Mouse (Mus musculus): ENCODE data around the gene Prss35. TPM values are rescaled to one million over a fixed set of nuclear protein-coding genes. Genes with fewer than 3 reads are reported as not detected.

Gene Prss35
- polyA plus RNA-seq, 1 experiment = not detected

- TF ChIP-seq CTCF (IDR thresholded peaks at IDR 0.05; ENCODE audit: low read depth, low read length) (no peak), POLR2A (IDR thresholded peaks at IDR 0.05; ENCODE audit: borderline replicate concordance, low read depth, low read length) (no peak)
- Histone ChIP-seq H3K4me3 (ENCODE audit: insufficient read depth, low read length) (no peak overlapping the region), H3K27ac (ENCODE audit: insufficient read depth, low read depth, low read length) (no peak overlapping the region), H3K4me1 (ENCODE audit: control insufficient read depth, insufficient read depth, low read length) (no peaks in the 10 kb centered on the region)
These were observed 33.3 kb upstream of the Prss35 start for GRCm38 (mm10) chr9:86710091-86710634.

- H3K4me3 ChIP-seq (ENCODE audit: insufficient read depth, low read length) = no peak overlapping the region
- H3K4me1 ChIP-seq (ENCODE audit: control insufficient read depth, insufficient read depth, low read length) = no peaks in the 10 kb centered on the region
- no peak overlapping the region for H3K27ac ChIP-seq (ENCODE audit: insufficient read depth, low read depth, low read length)
- TF ChIP-seq CTCF (IDR thresholded peaks at IDR 0.05; ENCODE audit: low read depth, low read length) (no peak), POLR2A (IDR thresholded peaks at IDR 0.05; ENCODE audit: borderline replicate concordance, low read depth, low read length) (no peak)
These were observed 30.8 kb upstream of the Prss35 start for GRCm38 (mm10) chr9:86712648-86713047.

GRCm38 (mm10) chr9:86714089-86714488 lies 29.4 kb upstream of the Prss35 start:
- Histone ChIP-seq H3K27ac (ENCODE audit: insufficient read depth, low read depth, low read length) (no peak overlapping the region), H3K4me1 (ENCODE audit: control insufficient read depth, insufficient read depth, low read length) (no peaks in the 10 kb centered on the region), H3K4me3 (ENCODE audit: insufficient read depth, low read length) (no peak overlapping the region)
- TF ChIP-seq POLR2A (IDR thresholded peaks at IDR 0.05; ENCODE audit: borderline replicate concordance, low read depth, low read length) = no peak
- no peak for TF ChIP-seq CTCF (IDR thresholded peaks at IDR 0.05; ENCODE audit: low read depth, low read length)

- H3K4me1 ChIP-seq (ENCODE audit: control insufficient read depth, insufficient read depth, low read length) = no peaks in the 10 kb centered on the region
- no peak overlapping the region for H3K4me3 ChIP-seq (ENCODE audit: insufficient read depth, low read length)
- no peak for TF ChIP-seq POLR2A (IDR thresholded peaks at IDR 0.05; ENCODE audit: borderline replicate concordance, low read depth, low read length)
- no peak for TF ChIP-seq CTCF (IDR thresholded peaks at IDR 0.05; ENCODE audit: low read depth, low read length)
- no peak overlapping the region for H3K27ac ChIP-seq (ENCODE audit: insufficient read depth, low read depth, low read length)
These were observed 26.9 kb upstream of the Prss35 start for GRCm38 (mm10) chr9:86716540-86716939.

GRCm38 (mm10) chr9:86717119-86717518 lies 26.3 kb upstream of the Prss35 start:
- no peaks in the 10 kb centered on the region for H3K4me1 ChIP-seq (ENCODE audit: control insufficient read depth, insufficient read depth, low read length)
- H3K27ac ChIP-seq (ENCODE audit: insufficient read depth, low read depth, low read length) = no peak overlapping the region
- H3K4me3 ChIP-seq (ENCODE audit: insufficient read depth, low read length) = no peak overlapping the region
- TF ChIP-seq POLR2A (IDR thresholded peaks at IDR 0.05; ENCODE audit: borderline replicate concordance, low read depth, low read length) = no peak
- no peak for TF ChIP-seq CTCF (IDR thresholded peaks at IDR 0.05; ENCODE audit: low read depth, low read length)

- Histone ChIP-seq H3K27ac (ENCODE audit: insufficient read depth, low read depth, low read length) (no peak overlapping the region), H3K4me3 (ENCODE audit: insufficient read depth, low read length) (no peak overlapping the region), H3K4me1 (ENCODE audit: control insufficient read depth, insufficient read depth, low read length) (no peaks in the 10 kb centered on the region)
- no peak for TF ChIP-seq CTCF (IDR thresholded peaks at IDR 0.05; ENCODE audit: low read depth, low read length)
- no peak for TF ChIP-seq POLR2A (IDR thresholded peaks at IDR 0.05; ENCODE audit: borderline replicate concordance, low read depth, low read length)
These were observed 23.2 kb upstream of the Prss35 start for GRCm38 (mm10) chr9:86720227-86720626.

GRCm38 (mm10) chr9:86720794-86721193 lies 22.7 kb upstream of the Prss35 start:
- TF ChIP-seq POLR2A (IDR thresholded peaks at IDR 0.05; ENCODE audit: borderline replicate concordance, low read depth, low read length) = no peak
- Histone ChIP-seq H3K4me1 (ENCODE audit: control insufficient read depth, insufficient read depth, low read length) (no peaks in the 10 kb centered on the region), H3K27ac (ENCODE audit: insufficient read depth, low read depth, low read length) (no peak overlapping the region), H3K4me3 (ENCODE audit: insufficient read depth, low read length) (no peak overlapping the region)

- H3K4me3 ChIP-seq (ENCODE audit: insufficient read depth, low read length) = no peak overlapping the region
- H3K27ac ChIP-seq (ENCODE audit: insufficient read depth, low read depth, low read length) = no peak overlapping the region
- no peaks in the 10 kb centered on the region for H3K4me1 ChIP-seq (ENCODE audit: control insufficient read depth, insufficient read depth, low read length)
- TF ChIP-seq CTCF (IDR thresholded peaks at IDR 0.05; ENCODE audit: low read depth, low read length) = no peak
- TF ChIP-seq POLR2A (IDR thresholded peaks at IDR 0.05; ENCODE audit: borderline replicate concordance, low read depth, low read length) = no peak
These were observed 18.4 kb upstream of the Prss35 start for GRCm38 (mm10) chr9:86725066-86725465.

GRCm38 (mm10) chr9:86725604-86726380 lies 17.7 kb upstream of the Prss35 start:
- H3K4me3 ChIP-seq (ENCODE audit: insufficient read depth, low read length) = no peak overlapping the region
- no peaks in the 10 kb centered on the region for H3K4me1 ChIP-seq (ENCODE audit: control insufficient read depth, insufficient read depth, low read length)
- TF ChIP-seq POLR2A (IDR thresholded peaks at IDR 0.05; ENCODE audit: borderline replicate concordance, low read depth, low read length) (no peak), CTCF (IDR thresholded peaks at IDR 0.05; ENCODE audit: low read depth, low read length) (no peak)
- H3K27ac ChIP-seq (ENCODE audit: insufficient read depth, low read depth, low read length) = no peak overlapping the region

GRCm38 (mm10) chr9:86726381-86726720 lies 17.1 kb upstream of the Prss35 start:
- Histone ChIP-seq H3K4me3 (ENCODE audit: insufficient read depth, low read length) (no peak overlapping the region), H3K4me1 (ENCODE audit: control insufficient read depth, insufficient read depth, low read length) (no peaks in the 10 kb centered on the region), H3K27ac (ENCODE audit: insufficient read depth, low read depth, low read length) (no peak overlapping the region)
- TF ChIP-seq CTCF (IDR thresholded peaks at IDR 0.05; ENCODE audit: low read depth, low read length) = no peak
- no peak for TF ChIP-seq POLR2A (IDR thresholded peaks at IDR 0.05; ENCODE audit: borderline replicate concordance, low read depth, low read length)

All from bone marrow macrophage, adult 2 months (primary cell).